Mouse (Mus musculus) inflammation-experienced regulatory T-cells, adult 6 months (primary cell): ENCODE results near the gene Rrp7a. TPM values are rescaled to one million over a fixed set of nuclear protein-coding genes. Genes with fewer than 3 reads are reported as not detected.

Experiments
- ATAC-seq: one replicate; pipeline ENCODE4 v1.8.0; 2017
- polyA plus RNA-seq, 3 experiments: library from polyadenylated mRNA; unstranded; fragments of 100-300 nt; shearing (Covaris generic); gene quantifications; one replicate each; pipeline ENCODE4 v1.2.1; 2017

Gene Rrp7a
- polyA plus RNA-seq, 3 experiments from 2014 or later: 70.6 to 86.9 (median 82.4) TPM

DNA sequence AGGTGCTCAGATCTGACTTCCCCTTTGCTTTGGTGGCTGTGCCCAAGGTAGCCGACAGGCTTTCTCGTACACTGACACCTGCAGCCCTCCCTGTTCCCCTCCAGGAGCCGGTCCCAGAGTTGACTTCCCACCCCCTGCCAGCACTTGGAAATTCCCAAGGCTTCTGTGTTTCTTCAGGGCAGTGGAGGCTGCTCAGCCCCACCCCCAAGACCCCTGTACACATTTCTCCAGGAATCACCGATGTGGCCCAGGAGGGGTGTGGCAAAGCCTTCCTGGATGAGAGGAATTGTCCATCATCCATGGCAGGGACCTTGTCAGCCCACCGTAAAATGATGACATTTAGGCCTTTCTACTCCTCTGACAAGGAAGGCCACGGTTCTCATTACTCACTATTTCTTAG lies 11.3 kb downstream of the Rrp7a start:
- ATAC-seq: no peak

- ATAC-seq: no peak
These were observed 14.8 kb downstream of the Rrp7a start for GRCm38 (mm10) chr15:83107814-83108213.

DNA sequence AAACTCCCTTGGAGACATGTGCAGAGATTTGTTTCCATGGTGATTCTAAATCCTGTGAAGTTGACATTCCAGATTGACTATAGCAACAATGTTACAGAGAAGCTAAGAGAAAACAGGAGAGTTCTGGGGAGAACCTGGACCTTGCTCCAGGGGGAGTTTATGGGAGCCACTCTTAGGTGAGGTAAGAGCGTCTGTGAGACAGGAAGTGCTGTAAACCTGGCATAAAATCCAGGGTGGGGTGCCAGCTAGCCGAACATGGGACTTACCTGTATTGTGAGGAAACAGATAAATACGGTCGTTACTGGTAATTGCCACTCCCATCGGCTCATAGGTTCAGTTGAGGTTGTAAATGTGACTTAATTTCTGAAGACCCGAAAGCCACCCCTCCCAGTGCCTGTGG lies 16.2 kb downstream of the Rrp7a start:
- no peak for ATAC-seq

- ATAC-seq: no peak
These were observed 19.5 kb downstream of the Rrp7a start for GRCm38 (mm10) chr15:83103111-83103510.

GRCm38 (mm10) chr15:83100332-83100662 lies 22.3 kb downstream of the Rrp7a start:
- peak; percentile 5 for ATAC-seq

GRCm38 (mm10) chr15:83099533-83100331 lies 22.9 kb downstream of the Rrp7a start:
- ATAC-seq: peak; percentile 96

GRCm38 (mm10) chr15:83095950-83096349 lies 26.7 kb downstream of the Rrp7a start:
- no peak for ATAC-seq

- no peak for ATAC-seq
These were observed 28.9 kb downstream of the Rrp7a start for GRCm38 (mm10) chr15:83093687-83094086.

GRCm38 (mm10) chr15:83090874-83091273 lies 31.7 kb downstream of the Rrp7a start:
- ATAC-seq: no peak

DNA sequence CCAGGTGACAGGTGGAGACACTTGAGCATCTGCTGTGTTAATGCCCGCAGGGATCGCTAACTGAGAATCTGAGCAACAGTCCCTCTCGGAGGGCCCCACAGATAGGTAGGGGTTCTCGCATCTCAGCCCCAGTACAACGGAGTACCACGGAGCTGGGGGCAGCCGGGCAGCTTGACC lies 33.3 kb downstream of the Rrp7a start, which contains the start of gene Serhl:
Gene Serhl (plus strand): TSS at position 78 of the 177 bp plus-strand sequence.
- no peak for ATAC-seq

DNA sequence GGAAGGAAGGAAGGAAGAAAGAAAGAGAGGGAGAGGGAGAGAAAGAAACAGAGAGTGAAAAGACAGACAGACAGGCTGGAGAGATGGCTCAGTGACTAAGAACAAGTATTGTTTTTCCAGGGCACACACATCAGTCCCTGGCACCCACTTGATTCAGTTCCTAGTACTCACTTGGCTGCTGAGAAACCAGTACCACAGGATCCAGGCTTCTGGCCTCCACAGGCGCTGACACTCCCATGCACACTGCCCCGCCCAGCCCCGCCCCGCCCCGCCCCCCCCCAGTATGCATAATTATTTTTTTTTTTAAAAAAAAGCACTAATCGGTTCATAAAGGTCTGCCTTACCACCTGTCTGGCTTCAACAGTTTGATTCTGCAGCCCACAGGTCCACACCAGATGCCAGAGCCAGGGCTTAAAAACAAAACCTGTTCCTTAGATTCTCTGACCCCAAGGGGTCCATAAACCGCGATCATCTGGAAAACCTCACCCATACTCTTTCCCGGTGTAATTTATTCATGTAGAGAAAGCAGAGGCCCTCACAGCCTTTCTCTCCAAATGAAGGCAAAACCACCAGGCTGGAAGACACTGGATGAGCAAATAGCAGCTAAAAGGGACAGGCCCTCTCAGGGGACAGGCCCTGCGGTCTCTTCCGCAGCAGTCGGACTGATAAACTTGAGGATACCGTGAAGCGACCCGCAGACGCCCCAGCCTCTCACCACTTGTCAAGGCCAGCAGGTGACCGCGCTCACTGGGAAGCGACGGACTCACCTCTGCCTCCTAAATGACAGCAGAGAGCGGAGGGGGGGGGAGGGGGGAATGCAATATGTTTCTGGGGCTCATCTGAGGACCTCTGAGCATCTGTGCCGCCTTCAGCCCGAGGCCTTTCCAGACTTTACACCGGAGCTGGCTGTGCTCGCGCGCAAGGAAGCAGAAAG lies 33.8 kb downstream of the Rrp7a start:
- no peak for ATAC-seq

GRCm38 (mm10) chr15:83086636-83087328 lies 35.8 kb downstream of the Rrp7a start:
- ATAC-seq: no peak

- ATAC-seq: no peak
These were observed 36.7 kb downstream of the Rrp7a start for GRCm38 (mm10) chr15:83085901-83086300.

DNA sequence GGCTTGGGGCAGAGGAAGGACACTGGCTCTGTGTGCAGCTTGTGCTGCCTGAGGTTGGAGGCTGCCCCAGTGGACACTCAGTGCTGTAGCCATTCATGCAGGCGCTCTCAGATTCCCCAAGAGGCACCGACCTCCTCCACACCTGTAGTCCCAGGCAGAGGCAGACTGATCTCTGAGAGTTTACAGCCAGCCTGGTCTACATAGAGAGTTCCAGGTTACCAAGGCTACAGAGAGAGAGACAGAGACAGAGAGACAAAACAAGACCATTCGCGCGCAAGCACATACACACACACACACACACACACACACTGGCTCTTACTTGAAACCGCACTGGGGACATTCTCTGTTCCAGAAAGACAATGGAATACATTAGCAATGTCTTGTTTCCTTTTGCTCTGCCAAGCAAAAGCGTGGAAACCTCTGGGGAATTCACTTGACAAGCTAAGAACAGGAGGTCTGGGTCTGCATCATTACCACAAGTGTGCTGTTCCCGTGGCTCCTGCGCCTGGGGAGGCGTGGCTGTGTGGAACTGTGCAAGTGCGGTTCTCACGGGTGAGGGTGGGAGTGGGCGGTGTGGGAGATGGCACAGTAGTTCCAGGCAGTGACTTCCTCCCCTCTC lies 38.5 kb downstream of the Rrp7a start:
- ATAC-seq: no peak

- ATAC-seq: no peak
These were observed 39.1 kb downstream of the Rrp7a start for GRCm38 (mm10) chr15:83083530-83083929.

GRCm38 (mm10) chr15:83075607-83076525 lies 46.7 kb downstream of the Rrp7a start:
- peak; percentile 87 for ATAC-seq

DNA sequence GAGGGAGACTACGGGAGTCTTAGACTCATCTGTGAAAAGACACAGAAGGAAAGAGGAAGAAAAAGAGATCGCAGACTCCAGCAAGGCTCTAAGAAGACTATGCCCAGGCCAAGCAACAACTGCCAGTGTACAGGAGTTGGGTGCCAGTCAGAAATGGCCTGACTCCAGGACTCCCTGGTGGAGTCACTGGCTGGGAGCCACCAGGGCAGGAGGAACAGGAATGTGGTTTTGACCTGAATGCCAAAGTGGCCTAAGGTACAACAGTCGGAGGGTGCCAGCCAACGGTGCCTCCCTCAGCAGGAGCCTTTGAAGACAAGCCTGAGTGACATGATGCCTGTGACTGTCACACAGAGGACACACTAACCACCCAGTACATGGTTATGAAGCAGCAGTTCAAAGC lies 48.4 kb downstream of the Rrp7a start:
- no peak for ATAC-seq

- no peak for ATAC-seq
These were observed 50.8 kb downstream of the Rrp7a start for GRCm38 (mm10) chr15:83071752-83072151.

DNA sequence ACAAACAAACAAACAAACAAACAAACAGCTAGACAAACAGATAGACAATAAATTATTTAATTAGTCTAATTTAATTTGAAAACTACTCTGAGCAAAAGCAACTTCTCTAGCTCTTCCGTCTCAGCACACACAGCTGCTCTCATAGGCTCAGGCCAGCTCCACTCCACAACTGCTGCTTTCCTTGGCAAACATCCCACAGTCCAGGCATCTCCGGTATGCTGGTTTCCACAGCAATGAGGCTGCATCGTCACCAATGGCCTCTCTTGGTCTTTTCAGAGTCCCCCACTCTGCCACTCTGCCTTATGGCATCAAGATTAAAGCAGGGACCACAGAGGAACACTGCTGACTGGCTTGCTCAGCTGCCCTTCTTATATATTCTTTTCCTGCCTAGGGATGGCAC lies 51.7 kb downstream of the Rrp7a start:
- ATAC-seq: no peak

GRCm38 (mm10) chr15:83068270-83068669 lies 54.3 kb downstream of the Rrp7a start:
- ATAC-seq: no peak

- no peak for ATAC-seq
These were observed 57.1 kb downstream of the Rrp7a start for GRCm38 (mm10) chr15:83065543-83065942.
